Mouse (Mus musculus): ENCODE results near the gene Lyrm9. TPM values are rescaled to one million over a fixed set of nuclear protein-coding genes. Genes with fewer than 3 reads are reported as not detected.
A peak's percentile ranks its signal among the peaks of the same experiment; 100 is the strongest.

The Lyrm9 gene
- polyA plus RNA-seq, 1 experiment = 11.4 TPM

DNA sequence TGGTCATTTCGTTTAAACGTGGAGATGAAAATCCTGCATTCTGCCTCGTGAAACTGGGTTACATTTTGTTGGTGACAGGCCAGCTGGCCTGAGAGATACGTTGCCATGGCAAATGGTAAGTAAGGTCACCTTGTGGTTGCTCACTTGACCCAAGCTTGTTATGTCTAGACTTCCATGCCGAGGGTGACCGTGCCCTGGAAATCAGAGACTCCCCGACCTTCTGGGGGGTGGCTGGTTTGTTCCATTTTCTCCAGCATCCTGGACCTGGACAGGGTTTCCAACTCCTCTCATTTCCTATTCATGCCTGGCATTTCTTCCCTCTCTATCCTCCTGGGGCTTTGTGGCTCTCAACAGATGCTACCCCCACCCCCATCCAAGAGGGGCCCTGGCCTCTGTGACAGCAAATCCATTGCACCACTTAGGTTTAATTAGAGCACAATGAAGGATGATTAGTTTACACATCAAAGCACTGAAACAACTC is 11.9 kb upstream of the Lyrm9 start:
- no peaks in the 10 kb centered on the region for H3K36me3 ChIP-seq (ENCODE audit: control insufficient read depth, insufficient read depth, low read length)
- H3K4me1 ChIP-seq (ENCODE audit: control insufficient read depth, insufficient read depth, insufficient read length) = no peaks in the 10 kb centered on the region
- TF ChIP-seq CTCF (IDR thresholded peaks at IDR 0.05; ENCODE audit: extremely low read depth, insufficient read depth, insufficient read length, insufficient replicate concordance) (no peak), POLR2A (IDR thresholded peaks at IDR 0.05; ENCODE audit: low read depth, low read length) (no peak)
- H3K4me3 ChIP-seq (ENCODE audit: extremely low read depth, insufficient read depth, insufficient read length) = no peak overlapping the region
- 86% methylated on average over 7 of the region's 7 CpGs for WGBS
- H3K27ac ChIP-seq (ENCODE audit: insufficient read depth, low read length) = no peak overlapping the region
- H3K27me3 ChIP-seq (ENCODE audit: control insufficient read depth, insufficient read depth, low read length) = no peaks in the 10 kb centered on the region
- no peak for DNase-seq (ENCODE audit: low read depth in 1 of 2, low spot score in 2 of 2)

- Histone ChIP-seq H3K36me3 (ENCODE audit: control insufficient read depth, insufficient read depth, low read length) (no peaks in the 10 kb centered on the region), H3K27ac (ENCODE audit: insufficient read depth, low read length) (no peak overlapping the region), H3K4me1 (ENCODE audit: control insufficient read depth, insufficient read depth, insufficient read length) (peaks cover 5% of the 10 kb centered on the region; the same call in 1 of the 2 replicates), H3K4me3 (ENCODE audit: extremely low read depth, insufficient read depth, insufficient read length) (no peak overlapping the region), H3K27me3 (ENCODE audit: control insufficient read depth, insufficient read depth, low read length) (no peaks in the 10 kb centered on the region)
- TF ChIP-seq POLR2A (IDR thresholded peaks at IDR 0.05; ENCODE audit: low read depth, low read length) (no peak), CTCF (IDR thresholded peaks at IDR 0.05; ENCODE audit: extremely low read depth, insufficient read depth, insufficient read length, insufficient replicate concordance) (no peak)
- DNase-seq (ENCODE audit: low read depth in 1 of 2, low spot score in 2 of 2) = no peak
- 88% methylated on average over 14 of the region's 14 CpGs for WGBS
Measured at GRCm38 (mm10) chr11:78815986-78816792, 10.2 kb upstream of the Lyrm9 start.

- no peaks in the 10 kb centered on the region for H3K27me3 ChIP-seq (ENCODE audit: control insufficient read depth, insufficient read depth, low read length)
- no peaks in the 10 kb centered on the region for H3K36me3 ChIP-seq (ENCODE audit: control insufficient read depth, insufficient read depth, low read length)
- peaks cover 5% of the 10 kb centered on the region; the same call in 1 of the 2 replicates for H3K4me1 ChIP-seq (ENCODE audit: control insufficient read depth, insufficient read depth, insufficient read length)
- no peak overlapping the region for H3K27ac ChIP-seq (ENCODE audit: insufficient read depth, low read length)
- TF ChIP-seq CTCF (IDR thresholded peaks at IDR 0.05; ENCODE audit: extremely low read depth, insufficient read depth, insufficient read length, insufficient replicate concordance) = no peak
- TF ChIP-seq POLR2A (IDR thresholded peaks at IDR 0.05; ENCODE audit: low read depth, low read length) = no peak
- WGBS = 83% methylated on average over 11 of the region's 11 CpGs
- no peak for DNase-seq (ENCODE audit: low read depth in 1 of 2, low spot score in 2 of 2)
- H3K4me3 ChIP-seq (ENCODE audit: extremely low read depth, insufficient read depth, insufficient read length) = no peak overlapping the region
Measured at GRCm38 (mm10) chr11:78817311-78818022, 8.9 kb upstream of the Lyrm9 start.

DNA sequence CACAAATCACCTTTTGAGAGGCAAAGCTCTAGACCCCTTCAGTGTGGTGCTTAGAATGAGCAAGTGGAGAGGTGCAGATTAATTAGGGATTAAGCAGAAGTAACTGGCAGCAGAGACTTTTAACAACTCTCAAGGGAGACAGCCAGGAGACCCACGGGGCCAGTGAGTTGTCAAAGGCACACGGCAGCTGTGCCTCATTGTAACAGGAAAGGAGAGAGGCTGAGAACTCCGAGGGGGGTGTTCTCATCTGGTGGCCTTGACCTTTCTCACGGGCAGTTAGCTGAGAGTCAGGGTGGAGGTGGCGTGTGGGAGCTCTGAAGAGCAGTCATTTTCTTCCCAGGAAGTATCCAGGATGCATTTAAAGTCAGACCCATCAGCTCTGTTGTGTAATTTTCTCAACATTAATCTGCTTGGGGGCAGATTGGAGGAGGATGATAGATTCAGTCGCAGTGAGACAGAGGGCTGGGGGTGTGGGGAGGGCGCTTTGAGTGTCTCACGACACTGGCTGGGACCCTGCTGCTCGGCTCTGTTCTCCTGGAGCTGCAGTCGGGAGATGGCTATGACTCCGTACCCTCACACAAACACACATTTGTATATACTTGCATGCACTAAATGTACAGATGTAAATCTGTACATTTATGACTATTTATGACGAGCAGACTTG is 5.9 kb upstream of the Lyrm9 start:
- WGBS = 54% methylated on average over 12 of the region's 12 CpGs
- no peak for DNase-seq (ENCODE audit: low read depth in 1 of 2, low spot score in 2 of 2)

DNA sequence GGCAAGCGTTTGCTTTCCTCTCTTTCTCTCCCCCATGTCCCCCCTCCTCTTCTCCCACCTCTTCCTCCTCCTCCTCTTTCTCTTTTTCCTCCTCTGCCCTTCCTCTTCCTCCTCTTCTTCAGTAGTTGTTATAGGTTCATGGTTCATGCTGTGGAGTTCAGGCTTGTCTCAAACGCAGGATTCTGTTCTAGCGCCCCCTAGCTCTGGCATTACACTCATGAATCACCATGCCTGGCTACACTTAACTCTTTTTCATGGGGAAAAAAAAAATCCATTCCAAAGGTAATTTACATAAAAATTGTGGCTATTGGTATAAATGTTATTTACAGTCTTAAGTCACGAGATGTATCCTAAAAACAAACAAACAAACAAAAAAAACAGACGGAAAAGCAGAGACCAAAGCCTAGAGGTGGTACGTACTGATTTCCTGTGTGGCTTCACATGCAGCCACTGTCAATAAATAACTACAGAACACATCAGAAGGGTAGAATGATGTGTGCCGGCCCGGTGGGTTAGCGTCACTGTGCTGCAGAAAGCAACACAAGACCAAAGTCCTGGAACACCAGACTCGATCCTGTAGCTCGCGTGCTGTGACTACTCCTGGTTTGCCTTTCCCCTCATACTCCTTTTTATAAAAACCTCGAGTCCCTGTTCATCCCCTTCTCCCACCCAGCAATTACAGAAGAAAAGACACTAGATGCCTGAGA is 3.4 kb upstream of the Lyrm9 start:
- Histone ChIP-seq H3K27me3 (ENCODE audit: control insufficient read depth, insufficient read depth, low read length) (no peaks in the 10 kb centered on the region), H3K27ac (ENCODE audit: insufficient read depth, low read length) (no peak overlapping the region), H3K36me3 (ENCODE audit: control insufficient read depth, insufficient read depth, low read length) (no peaks in the 10 kb centered on the region), H3K4me1 (ENCODE audit: control insufficient read depth, insufficient read depth, insufficient read length) (peaks cover 5% of the 10 kb centered on the region; the same call in 1 of the 2 replicates), H3K4me3 (ENCODE audit: extremely low read depth, insufficient read depth, insufficient read length) (no peak overlapping the region)
- WGBS = 43% methylated on average over 13 of the region's 13 CpGs
- DNase-seq (ENCODE audit: low read depth in 1 of 2, low spot score in 2 of 2) = peak; percentile 43 to 54
- TF ChIP-seq CTCF (IDR thresholded peaks at IDR 0.05; ENCODE audit: extremely low read depth, insufficient read depth, insufficient read length, insufficient replicate concordance) (peak; percentile 57; the same call in 1 of the 2 replicates), POLR2A (IDR thresholded peaks at IDR 0.05; ENCODE audit: low read depth, low read length) (no peak)

More for the DNA sequence above, 5.9 kb upstream of the Lyrm9 start:
- H3K27ac ChIP-seq (ENCODE audit: insufficient read depth, low read length) = no peak overlapping the region
- peaks cover 5% of the 10 kb centered on the region; the same call in 1 of the 2 replicates for H3K4me1 ChIP-seq (ENCODE audit: control insufficient read depth, insufficient read depth, insufficient read length)
- TF ChIP-seq POLR2A (IDR thresholded peaks at IDR 0.05; ENCODE audit: low read depth, low read length) (no peak), CTCF (IDR thresholded peaks at IDR 0.05; ENCODE audit: extremely low read depth, insufficient read depth, insufficient read length, insufficient replicate concordance) (no peak)
- H3K36me3 ChIP-seq (ENCODE audit: control insufficient read depth, insufficient read depth, low read length) = no peaks in the 10 kb centered on the region
- no peak overlapping the region for H3K4me3 ChIP-seq (ENCODE audit: extremely low read depth, insufficient read depth, insufficient read length)
- H3K27me3 ChIP-seq (ENCODE audit: control insufficient read depth, insufficient read depth, low read length) = no peaks in the 10 kb centered on the region

DNA sequence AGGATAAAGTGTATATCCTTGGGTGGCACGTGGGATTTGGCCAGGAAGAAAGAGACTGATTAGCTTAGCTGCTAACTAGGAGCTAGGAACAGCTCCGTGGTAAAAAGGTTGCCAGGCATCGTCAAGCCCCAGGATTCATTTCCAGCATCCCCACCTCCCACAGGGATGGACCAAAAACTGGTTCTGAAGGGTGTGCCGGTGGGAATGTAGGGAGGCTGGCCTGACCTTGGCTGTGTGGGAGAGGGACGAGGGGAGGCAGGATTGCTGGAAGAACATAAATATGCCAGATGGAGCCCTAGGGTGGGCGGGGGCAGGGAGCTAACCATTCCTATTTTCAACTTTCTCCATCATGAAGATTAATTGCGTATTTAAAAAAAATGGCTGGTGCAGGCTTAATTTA is 1.2 kb downstream of the Lyrm9 start:
- TF ChIP-seq POLR2A (IDR thresholded peaks at IDR 0.05; ENCODE audit: low read depth, low read length) (no peak), CTCF (IDR thresholded peaks at IDR 0.05; ENCODE audit: extremely low read depth, insufficient read depth, insufficient read length, insufficient replicate concordance) (no peak)
- DNase-seq (ENCODE audit: low read depth in 1 of 2, low spot score in 2 of 2) = no peak
- no peak overlapping the region for H3K27ac ChIP-seq (ENCODE audit: insufficient read depth, low read length)
- H3K4me1 ChIP-seq (ENCODE audit: control insufficient read depth, insufficient read depth, insufficient read length) = peaks cover 3% of the 10 kb centered on the region; the same call in 1 of the 2 replicates
- no peak overlapping the region for H3K4me3 ChIP-seq (ENCODE audit: extremely low read depth, insufficient read depth, insufficient read length)
- no peaks in the 10 kb centered on the region for H3K36me3 ChIP-seq (ENCODE audit: control insufficient read depth, insufficient read depth, low read length)
- WGBS = 76% methylated on average over 7 of the region's 7 CpGs
- no peaks in the 10 kb centered on the region for H3K27me3 ChIP-seq (ENCODE audit: control insufficient read depth, insufficient read depth, low read length)

All from spleen, adult 2 months (tissue).